Mouse (Mus musculus): ENCODE data around the gene Marveld3.

Gene Marveld3

DNA sequence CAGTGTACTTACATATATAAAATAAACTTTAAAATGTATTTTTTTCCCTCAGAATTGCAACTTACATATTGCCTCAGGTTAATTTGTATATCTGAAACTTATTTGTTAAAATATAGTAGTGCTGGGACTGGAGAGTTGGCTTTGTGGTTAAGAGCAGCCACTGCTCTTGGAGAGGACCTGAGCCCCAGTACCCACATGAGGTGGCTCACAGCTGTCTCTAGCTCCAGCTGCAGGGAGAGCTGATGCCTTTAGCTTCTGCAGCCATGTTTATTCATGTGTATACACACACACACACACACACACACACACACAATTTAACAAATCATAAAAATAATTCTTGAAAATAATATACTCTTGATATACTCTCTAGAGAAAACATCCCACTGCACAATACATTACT lies 59.6 kb downstream of the Marveld3 start:
- DNase-seq (ENCODE audit: low spot score), result no peak
